Mouse (Mus musculus) embryonic fibroblast, embryonic 13.5 days (primary cell): ENCODE results near the gene Rgs6. TPM values are rescaled to one million over a fixed set of nuclear protein-coding genes. Genes with fewer than 3 reads are reported as not detected.

Experiments
- H3K27ac ChIP-seq: 2 replicates; pipeline ENCODE4 v1.5.1; 2012; ENCODE audit warnings: low read length, control low read depth, inconsistent platforms; ENCODE audit not compliant: insufficient read depth
- H3K4me1 ChIP-seq: 2 replicates; pipeline ENCODE4 v1.6.1; 2011; ENCODE audit warnings: low read length; ENCODE audit not compliant: control insufficient read depth, insufficient read depth
- H3K4me3 ChIP-seq: 2 replicates; pipeline ENCODE4 v1.5.1; 2011; ENCODE audit warnings: mild to moderate bottlenecking, control low read depth, low read length; ENCODE audit not compliant: insufficient read depth
- CTCF ChIP-seq: IDR thresholded peaks from 2 replicates; pipeline ENCODE4 v1.5.1; 2011; ENCODE audit warnings: mild to moderate bottlenecking, control low read depth, low read length, moderate library complexity, borderline replicate concordance; ENCODE audit not compliant: insufficient read depth
- POLR2A ChIP-seq: IDR thresholded peaks from 2 replicates; pipeline ENCODE4 v1.6.1; 2011; ENCODE audit warnings: low read depth, mild to moderate bottlenecking, control low read depth, low read length, moderate library complexity
- polyA plus RNA-seq: library from polyadenylated mRNA; stranded (reverse); fragments of >200 nt; gene quantifications from 2 replicates; pipeline ENCODE4 v1.2.4, GENCODE M21; 2011; ENCODE audit warnings: low read depth; ENCODE audit not compliant: missing spikeins, insufficient read length

Gene Rgs6
- polyA plus RNA-seq, 1 experiment: 3.0 TPM

DNA sequence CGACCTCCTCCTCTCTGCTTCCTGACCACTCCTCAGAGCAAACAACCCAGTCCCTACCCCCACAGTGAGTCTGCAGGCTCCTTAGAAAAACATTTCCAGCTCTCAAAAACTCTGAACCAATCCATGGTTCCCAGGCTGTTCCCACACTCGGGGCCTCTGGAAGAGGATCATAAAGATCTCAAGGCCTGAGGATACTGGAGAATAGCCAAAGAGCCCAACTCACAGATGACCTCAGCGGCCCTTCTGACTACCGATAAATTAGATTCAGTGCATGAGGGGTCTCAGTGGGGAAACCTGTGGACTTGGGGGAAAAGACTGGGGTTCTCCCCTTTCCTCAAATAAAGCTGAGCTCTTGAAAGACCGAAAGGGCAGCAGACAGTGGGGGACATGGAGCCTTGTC, 622.2 kb downstream of the Rgs6 start:
- TF ChIP-seq POLR2A (no peak), CTCF (no peak)
- Histone ChIP-seq H3K4me1 (no peaks in the 10 kb centered on the region), H3K4me3 (no peak overlapping the region), H3K27ac (no peak overlapping the region)

DNA sequence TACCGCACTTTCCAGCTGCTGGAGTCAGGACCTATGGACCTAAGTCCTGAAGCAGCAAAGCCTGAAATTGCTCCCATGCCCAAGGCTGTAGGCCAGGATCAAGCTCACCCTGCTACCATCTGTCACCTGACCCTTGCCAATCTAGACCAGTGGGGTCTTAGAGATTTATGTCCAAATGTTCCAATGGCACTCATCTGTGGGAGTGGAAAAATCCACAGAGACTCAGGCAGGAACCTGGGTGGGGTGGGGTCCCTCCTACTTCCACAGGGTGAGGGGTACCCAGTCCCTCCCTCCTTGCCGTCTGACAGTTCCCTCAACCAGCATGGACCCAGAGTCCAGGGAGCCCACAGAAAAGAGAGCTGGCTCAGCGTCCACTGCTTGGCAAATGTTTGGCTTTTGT, 622.6 kb downstream of the Rgs6 start:
- H3K4me3 ChIP-seq: no peak overlapping the region
- no peaks in the 10 kb centered on the region for H3K4me1 ChIP-seq
- TF ChIP-seq POLR2A (no peak), CTCF (no peak)
- no peak overlapping the region for H3K27ac ChIP-seq

DNA sequence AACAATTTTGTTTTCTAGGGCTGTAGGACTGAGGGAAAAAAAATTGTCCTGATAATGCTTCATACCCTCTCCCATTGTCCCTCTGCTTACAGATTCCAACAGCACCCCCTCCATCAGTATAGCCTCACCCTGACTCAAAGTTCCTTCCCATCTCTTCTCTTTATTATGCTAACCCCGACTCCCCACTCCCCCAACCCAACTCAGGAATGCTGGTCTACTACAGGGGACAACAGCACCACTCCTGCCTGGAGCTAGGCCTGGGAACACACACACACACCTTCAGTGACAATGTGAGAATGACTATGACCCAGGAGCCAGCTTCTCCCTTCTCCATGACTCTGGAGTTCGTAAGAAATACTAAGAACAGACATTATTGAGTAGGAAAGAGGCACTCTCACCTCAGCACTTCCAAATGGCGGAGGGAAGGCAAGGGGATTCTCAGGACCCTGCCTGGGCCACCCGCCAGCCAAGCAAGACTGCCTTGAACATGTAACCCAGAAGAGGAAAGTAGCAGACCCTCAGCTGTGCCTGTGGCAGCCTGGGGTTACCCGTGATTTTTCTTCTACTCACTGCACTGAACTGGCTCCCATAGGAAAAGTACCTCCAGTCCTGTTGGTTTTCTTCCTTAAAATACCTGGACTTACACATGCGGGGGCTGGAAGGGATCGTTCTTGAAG, 623.2 kb downstream of the Rgs6 start:
- Histone ChIP-seq H3K4me3 (no peak overlapping the region), H3K27ac (no peak overlapping the region), H3K4me1 (no peaks in the 10 kb centered on the region)
- TF ChIP-seq POLR2A (no peak), CTCF (no peak)
